Mouse (Mus musculus): ENCODE measurements at regions not wholly inside any gene's neighbourhood (a gene's known extent, or its start where the extent isn't known, plus 50 kb on each side); places are given as distances from the start of the nearest gene placed in this dataset.

DNA sequence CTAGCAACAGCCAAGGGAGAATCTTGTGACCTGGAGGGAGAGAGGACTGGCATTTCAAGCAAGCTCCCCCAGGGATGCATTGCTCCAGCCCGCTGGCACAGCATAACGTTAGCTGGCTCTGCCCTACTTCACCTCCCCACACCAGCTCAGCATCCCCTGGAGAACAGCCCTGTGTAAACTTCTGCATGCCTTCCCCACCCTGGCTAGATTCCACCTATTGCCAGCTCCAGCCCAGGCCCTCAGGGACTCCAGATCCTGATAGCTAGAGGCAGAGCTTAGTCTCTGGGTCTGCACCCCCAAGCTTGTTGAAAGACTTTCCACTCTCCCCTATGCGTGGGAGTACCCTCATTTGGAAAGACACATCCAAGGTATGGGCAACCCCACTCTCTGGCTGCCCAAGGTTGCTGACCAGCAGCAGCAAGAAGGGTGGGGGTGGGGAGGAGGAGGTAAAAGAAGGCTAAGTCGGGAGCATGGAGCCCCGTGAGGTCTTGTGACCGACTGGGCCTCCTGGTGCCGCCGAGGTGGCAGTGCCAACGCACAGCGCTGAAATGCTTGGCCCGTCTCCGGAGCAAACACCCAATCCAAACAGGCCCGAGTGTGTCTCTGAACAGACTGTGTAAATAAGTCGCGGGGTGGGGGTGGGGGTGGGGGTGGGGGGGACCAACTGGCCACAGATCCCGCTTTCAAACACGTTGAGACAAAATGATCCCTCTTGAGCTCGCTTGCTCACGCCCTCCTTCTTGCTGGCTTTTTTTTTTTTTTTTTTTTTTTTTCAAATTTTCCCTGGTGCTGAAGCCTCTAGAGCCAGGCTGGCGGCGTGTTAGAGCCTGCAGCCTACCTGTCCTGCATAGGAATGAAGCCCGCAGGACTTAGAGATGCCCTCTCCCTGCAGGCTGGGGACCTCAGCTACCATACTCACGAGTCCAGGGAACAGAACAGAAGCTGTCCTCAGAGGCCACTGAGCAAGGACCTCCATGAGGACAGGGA, 350.3 kb downstream of the Sox9 start:
- TF ChIP-seq CTCF (conservative IDR thresholded peaks at IDR 0.05; ENCODE audit: low read length) (no peak), POU5F1 (IDR thresholded peaks at IDR 0.05; ENCODE audit: borderline replicate concordance, low read length) (no peak)
